Mouse (Mus musculus) testis, adult 2 months (tissue): ENCODE data around the gene Itgb2. TPM values are rescaled to one million over a fixed set of nuclear protein-coding genes. Genes with fewer than 3 reads are reported as not detected.

ENCODE experiments used
- H3K27ac ChIP-seq: fragments of 200-500 bp; 2 replicates; pipeline ENCODE4 v1.5.1; 2012; ENCODE audit warnings: low read depth, low read length; ENCODE audit not compliant: control insufficient read depth, insufficient read depth
- H3K27me3 ChIP-seq: fragments of 200-500 bp; 2 replicates; pipeline ENCODE4 v1.6.1; 2012; ENCODE audit warnings: mild to moderate bottlenecking, low read length, moderate library complexity; ENCODE audit not compliant: control insufficient read depth, insufficient read depth
- H3K36me3 ChIP-seq: fragments of 200-500 bp; 2 replicates; pipeline ENCODE4 v1.6.1; 2012; ENCODE audit warnings: mild to moderate bottlenecking, low read length; ENCODE audit not compliant: control insufficient read depth, insufficient read depth
- H3K4me1 ChIP-seq: fragments of 200-500 bp; 2 replicates; pipeline ENCODE4 v1.6.1; 2012; ENCODE audit warnings: low read length; ENCODE audit not compliant: control insufficient read depth, insufficient read depth
- H3K4me3 ChIP-seq: fragments of 200-500 bp; 2 replicates; pipeline ENCODE4 v1.5.1; 2012; ENCODE audit warnings: low read depth, mild to moderate bottlenecking, low read length, moderate library complexity, mixed read lengths; ENCODE audit not compliant: control insufficient read depth
- CTCF ChIP-seq: fragments of 200-500 bp; IDR thresholded peaks from 2 replicates; pipeline ENCODE4 v1.5.1; 2012; ENCODE audit warnings: low read depth, mild to moderate bottlenecking, inconsistent platforms, low read length, moderate library complexity; ENCODE audit not compliant: control insufficient read depth, insufficient read depth, insufficient replicate concordance
- POLR2A ChIP-seq: fragments of 200-500 bp; IDR thresholded peaks from 2 replicates; pipeline ENCODE4 v1.6.1; 2012; ENCODE audit warnings: low read depth, mild to moderate bottlenecking, inconsistent platforms, low read length, moderate library complexity; ENCODE audit not compliant: control insufficient read depth
- polyA plus RNA-seq: library from polyadenylated mRNA; depleted of rRNA; stranded (reverse); fragments of >200 nt; gene quantifications from 2 replicates; pipeline ENCODE4 v1.2.3, GENCODE M21; 2012

Itgb2 gene
- polyA plus RNA-seq, 1 experiment, result 0.77 TPM

DNA sequence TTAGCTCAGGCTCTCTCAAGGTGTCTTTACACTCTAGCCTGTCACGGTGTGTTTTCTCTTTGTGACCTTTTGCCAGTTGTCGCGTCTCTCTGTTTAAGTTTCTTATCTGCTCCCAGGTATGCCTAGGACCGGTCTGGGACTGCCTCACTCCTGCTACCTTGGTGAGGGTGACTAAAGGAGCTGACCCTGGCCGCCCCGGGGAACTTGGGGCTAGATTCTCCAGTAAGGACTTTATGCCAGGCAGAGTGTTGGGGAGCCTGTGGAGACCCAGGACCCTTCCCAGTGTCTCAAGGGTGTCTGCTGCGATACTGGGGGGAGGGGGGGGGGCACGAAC, 52.2 kb downstream of the Itgb2 start:
- no peak for TF ChIP-seq CTCF
- no peak for TF ChIP-seq POLR2A
- no peaks in the 10 kb centered on the region for H3K27me3 ChIP-seq
- no peaks in the 10 kb centered on the region for H3K36me3 ChIP-seq
- peak overlapping the region; percentile 94 for H3K27ac ChIP-seq
- H3K4me1 ChIP-seq, result peaks cover 11% of the 10 kb centered on the region
- peak overlapping the region; percentile 98 for H3K4me3 ChIP-seq

DNA sequence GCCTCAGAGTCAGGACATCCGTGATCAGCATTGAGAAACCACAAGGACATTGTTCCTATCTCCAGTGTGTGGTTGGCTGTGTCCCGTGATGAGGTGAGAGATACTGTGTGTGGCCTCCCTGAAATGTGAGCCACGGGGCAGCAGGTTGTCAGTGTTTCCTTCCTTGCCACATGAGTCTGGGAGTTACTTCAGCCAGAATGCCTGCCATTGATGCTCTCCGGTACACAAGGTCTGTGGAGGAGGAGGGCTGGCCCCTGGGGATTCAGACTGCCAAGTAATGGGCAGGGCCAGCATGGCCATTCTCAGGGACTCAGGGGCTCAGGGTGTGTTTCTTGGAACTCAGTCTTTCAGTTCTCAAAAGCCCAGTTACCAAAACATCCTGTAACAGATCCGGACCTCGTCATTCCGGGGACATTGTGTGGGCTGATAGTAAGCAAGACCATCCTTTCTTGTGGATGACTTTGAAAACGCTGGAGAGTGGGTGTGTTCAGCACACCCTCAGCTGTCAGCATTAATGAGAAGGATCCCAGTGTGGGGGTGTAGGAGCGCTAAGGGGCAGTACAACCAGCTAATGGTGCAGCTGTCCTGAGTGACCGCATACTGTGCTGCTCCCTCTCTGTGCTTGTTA, 53.9 kb downstream of the Itgb2 start:
- H3K4me3 ChIP-seq, result peak overlapping the region; percentile 73
- H3K36me3 ChIP-seq, result no peaks in the 10 kb centered on the region
- H3K27ac ChIP-seq, result peak overlapping the region; percentile 12; the same call in 1 of the 2 replicates
- no peaks in the 10 kb centered on the region for H3K27me3 ChIP-seq
- no peak for TF ChIP-seq CTCF
- TF ChIP-seq POLR2A, result no peak
- peaks cover 11% of the 10 kb centered on the region for H3K4me1 ChIP-seq

DNA sequence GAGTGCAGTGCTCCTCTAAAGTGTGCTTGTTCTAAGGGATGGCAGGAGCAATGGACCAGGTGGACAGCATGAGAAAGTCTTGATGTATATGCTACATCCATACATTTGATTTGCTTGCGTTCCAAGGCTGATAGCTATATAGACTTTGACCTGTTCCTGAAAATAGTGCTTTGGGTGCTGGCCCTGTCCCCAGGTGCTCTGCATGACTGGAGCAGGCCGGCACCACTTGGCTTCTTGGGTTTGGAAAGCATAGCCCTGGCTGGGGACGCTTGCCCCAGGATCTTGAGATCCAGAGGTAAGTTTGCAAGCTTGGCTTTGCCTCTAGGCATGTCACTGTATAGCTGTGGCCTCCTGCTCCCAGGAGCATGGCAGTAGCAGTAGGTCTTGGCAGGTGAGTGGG, 56.6 kb downstream of the Itgb2 start:
- no peak overlapping the region for H3K4me3 ChIP-seq
- no peaks in the 10 kb centered on the region for H3K36me3 ChIP-seq
- no peak overlapping the region for H3K27ac ChIP-seq
- TF ChIP-seq POLR2A (no peak), CTCF (no peak)
- H3K4me1 ChIP-seq, result peaks cover 9% of the 10 kb centered on the region
- no peaks in the 10 kb centered on the region for H3K27me3 ChIP-seq

DNA sequence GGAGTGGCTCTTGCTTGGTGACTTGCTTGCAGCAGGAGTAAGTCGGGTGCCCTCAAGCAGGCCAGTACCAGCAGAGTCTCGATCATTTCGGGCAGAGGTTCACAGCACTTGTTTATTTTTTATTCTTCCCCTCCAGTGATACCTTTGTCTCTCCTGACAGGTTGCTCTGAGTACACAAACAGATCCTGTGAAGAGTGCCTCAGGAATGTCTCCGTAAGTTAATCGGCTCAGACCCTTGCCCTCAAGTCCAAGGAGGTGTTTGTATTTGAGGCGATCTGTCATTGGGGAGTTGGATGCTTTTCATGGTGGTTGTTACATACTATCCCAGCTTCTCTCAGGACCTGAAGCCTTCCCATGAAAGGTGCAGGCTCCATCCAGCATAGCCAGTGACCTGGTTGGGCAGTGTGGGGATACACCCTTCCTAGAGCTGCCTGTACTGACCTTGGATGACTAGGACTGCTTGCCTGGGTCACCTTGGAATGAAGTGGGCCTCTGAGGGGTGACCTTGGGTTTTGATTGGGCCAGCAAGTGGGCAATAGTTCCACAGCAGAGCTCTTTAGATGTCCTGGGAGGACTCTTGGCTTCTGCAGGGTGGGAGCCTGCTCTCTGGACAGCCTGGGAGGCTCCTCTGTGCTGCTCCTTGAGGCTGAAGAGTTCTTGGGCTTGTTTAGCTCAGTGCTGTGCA, 57.2 kb downstream of the Itgb2 start:
- TF ChIP-seq POLR2A (no peak), CTCF (no peak)
- Histone ChIP-seq H3K36me3 (no peaks in the 10 kb centered on the region), H3K4me1 (peaks cover 8% of the 10 kb centered on the region), H3K4me3 (no peak overlapping the region), H3K27ac (peak overlapping the region; percentile 15; the same call in 1 of the 2 replicates), H3K27me3 (no peaks in the 10 kb centered on the region)

DNA sequence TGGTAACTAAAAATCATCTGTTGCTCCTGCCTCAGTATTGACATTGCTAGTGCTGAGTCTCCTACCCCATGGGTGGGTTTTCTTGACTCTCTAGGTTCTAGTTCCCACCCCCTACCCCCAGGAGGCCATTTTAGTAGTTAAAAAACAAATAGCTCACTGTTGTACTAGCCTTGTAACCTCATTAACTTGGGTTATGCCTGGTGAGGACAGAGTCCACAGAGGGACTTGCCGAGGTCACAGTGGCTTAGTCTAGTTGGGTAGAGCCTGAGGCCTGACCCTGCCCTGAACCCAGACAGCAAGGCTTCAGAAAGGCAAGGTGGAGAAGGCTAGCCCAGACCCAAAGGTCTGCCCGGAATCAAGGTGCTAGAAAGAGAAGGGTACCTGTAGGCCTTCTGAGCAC, 58.0 kb downstream of the Itgb2 start:
- H3K36me3 ChIP-seq, result no peaks in the 10 kb centered on the region
- H3K27ac ChIP-seq, result no peak overlapping the region
- TF ChIP-seq CTCF (no peak), POLR2A (no peak)

DNA sequence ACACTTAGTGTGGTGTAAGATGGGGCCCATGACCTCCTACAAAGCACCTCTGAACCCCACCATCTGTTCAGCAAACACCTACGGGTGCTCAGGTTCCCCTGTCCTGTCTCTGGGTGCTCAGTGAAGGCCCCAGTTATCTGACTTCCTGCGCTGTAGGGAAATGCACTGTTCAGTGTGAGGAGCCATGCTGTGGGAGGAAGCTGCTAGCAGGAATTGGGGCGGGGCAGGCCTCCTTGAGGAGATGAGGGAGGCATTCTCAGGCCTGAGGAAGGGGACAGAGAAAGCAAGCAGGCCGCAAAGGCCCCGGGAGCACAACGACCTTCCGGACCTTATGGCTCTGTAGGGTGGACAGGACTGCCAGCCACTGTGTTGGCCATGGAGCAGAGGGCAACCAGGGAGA, 59.1 kb downstream of the Itgb2 start:
- no peaks in the 10 kb centered on the region; the same call in none of the 2 replicates for H3K4me1 ChIP-seq
- no peaks in the 10 kb centered on the region; the same call in none of the 2 replicates for H3K36me3 ChIP-seq
- no peaks in the 10 kb centered on the region for H3K27me3 ChIP-seq
- H3K4me3 ChIP-seq, result no peak overlapping the region
- TF ChIP-seq CTCF (no peak), POLR2A (no peak)
- H3K27ac ChIP-seq, result no peak overlapping the region

More for the DNA sequence above, 58.0 kb downstream of the Itgb2 start:
- Histone ChIP-seq H3K4me1 (peaks cover 2% of the 10 kb centered on the region), H3K4me3 (no peak overlapping the region), H3K27me3 (no peaks in the 10 kb centered on the region)

DNA sequence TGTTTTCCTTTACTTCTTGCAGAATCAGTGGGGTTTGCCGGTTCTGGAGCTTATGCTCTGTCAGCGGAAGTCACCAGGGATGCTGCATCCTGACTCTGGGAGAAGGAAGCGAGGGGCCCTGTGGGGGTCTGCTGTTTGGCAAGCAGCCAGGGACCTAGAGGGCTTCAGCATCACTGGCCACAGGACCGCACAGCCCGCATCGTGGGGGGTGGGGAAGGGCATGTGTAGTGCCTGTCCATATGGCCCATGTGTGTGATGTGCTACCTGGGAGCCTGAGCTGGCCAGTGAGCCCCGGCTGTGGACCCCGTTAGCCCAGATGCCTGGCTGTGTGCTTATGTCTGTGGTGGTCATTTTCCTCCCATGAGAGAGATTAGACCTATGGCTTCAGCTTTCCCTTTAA, 59.7 kb downstream of the Itgb2 start:
- Histone ChIP-seq H3K4me1 (no peaks in the 10 kb centered on the region; the same call in none of the 2 replicates), H3K27ac (no peak overlapping the region), H3K4me3 (no peak overlapping the region), H3K36me3 (no peaks in the 10 kb centered on the region; the same call in none of the 2 replicates), H3K27me3 (no peaks in the 10 kb centered on the region)
- no peak for TF ChIP-seq POLR2A
- no peak for TF ChIP-seq CTCF
